Mouse (Mus musculus) stomach, postnatal 0 days (tissue): ENCODE data around the gene Car5a. TPM values are rescaled to one million over a fixed set of nuclear protein-coding genes. Genes with fewer than 3 reads are reported as not detected.
A peak's percentile ranks its signal among the peaks of the same experiment; 100 is the strongest.

ENCODE experiments used
- ATAC-seq: fragments of 200-750 bp; cut with Nextera tagmentation; 2 replicates; pipeline ENCODE4 v1.8.0; 2017; ENCODE audit not compliant: low FRiP score, low TSS enrichment
- DNase-seq: peaks from one replicate; pipeline ENCODE4 v3.0.0-alpha.2; 2016; ENCODE audit warnings: low spot score
- H3K27ac ChIP-seq: fragments of 300-500 bp; sonication (generic); replicated peaks from 2 replicates; pipeline ENCODE4 v1.5.1; 2014; ENCODE audit warnings: mild to moderate bottlenecking, control low read depth
- H3K27me3 ChIP-seq: fragments of 300-500 bp; sonication (generic); 2 replicates; pipeline ENCODE4 v1.6.1; 2014; ENCODE audit warnings: low read length; ENCODE audit not compliant: control insufficient read depth, insufficient read depth
- H3K36me3 ChIP-seq: fragments of 300-500 bp; sonication (generic); 2 replicates; pipeline ENCODE4 v1.6.1; 2014; ENCODE audit warnings: low read length, mixed read lengths; ENCODE audit not compliant: control insufficient read depth, insufficient read depth
- H3K4me1 ChIP-seq: fragments of 300-500 bp; sonication (generic); replicated peaks from 2 replicates; pipeline ENCODE4 v1.6.1; 2014; ENCODE audit warnings: antibody characterized with exemption; ENCODE audit not compliant: control insufficient read depth, insufficient read depth
- H3K4me2 ChIP-seq: fragments of 300-500 bp; sonication (generic); replicated peaks from 2 replicates; pipeline ENCODE4 v1.6.1; 2014; ENCODE audit warnings: low read depth, mild to moderate bottlenecking, control low read depth, moderate library complexity
- H3K4me3 ChIP-seq: fragments of 300-500 bp; sonication (generic); 2 replicates; pipeline ENCODE4 v1.5.1; 2014; ENCODE audit warnings: low read depth, low read length, control low read depth
- H3K9ac ChIP-seq: fragments of 300-500 bp; sonication (generic); 2 replicates; pipeline ENCODE4 v1.6.1; 2014; ENCODE audit warnings: mild to moderate bottlenecking, low read length, control low read depth, mixed read lengths
- H3K9me3 ChIP-seq: fragments of 300-500 bp; sonication (generic); 2 replicates; pipeline ENCODE4 v1.6.1; 2016; ENCODE audit warnings: low read length; ENCODE audit not compliant: control insufficient read depth
- CTCF ChIP-seq: IDR thresholded peaks from 2 replicates; pipeline ENCODE4 v1.5.1; 2016; ENCODE audit warnings: antibody characterized with exemption, low read depth, mild to moderate bottlenecking, moderate library complexity
- EP300 ChIP-seq: optimal IDR thresholded peaks from 2 replicates; pipeline ENCODE3; 2016; ENCODE audit warnings: antibody characterized with exemption
- WGBS: fragments of 180-500 bp; shearing (Covaris S2); extraction: QIAGEN DNeasy Blood & Tissue Kit; methylation state at CpG from one replicate; pipeline ENCODE4 v1.1.7; 2014; 5-methylcytosine and 5-hydroxymethylcytosine counted together
- polyA plus RNA-seq: library from polyadenylated mRNA; unstranded; fragments of >200 nt; fragmentation: Nextera tagmentation; extraction: Ambion mirVana; gene quantifications from 2 replicates; pipeline ENCODE4 v1.2.1, GENCODE M21; 2015

Gene Car5a
- polyA plus RNA-seq, 1 experiment from 2014 or later, result 0.30 TPM

DNA sequence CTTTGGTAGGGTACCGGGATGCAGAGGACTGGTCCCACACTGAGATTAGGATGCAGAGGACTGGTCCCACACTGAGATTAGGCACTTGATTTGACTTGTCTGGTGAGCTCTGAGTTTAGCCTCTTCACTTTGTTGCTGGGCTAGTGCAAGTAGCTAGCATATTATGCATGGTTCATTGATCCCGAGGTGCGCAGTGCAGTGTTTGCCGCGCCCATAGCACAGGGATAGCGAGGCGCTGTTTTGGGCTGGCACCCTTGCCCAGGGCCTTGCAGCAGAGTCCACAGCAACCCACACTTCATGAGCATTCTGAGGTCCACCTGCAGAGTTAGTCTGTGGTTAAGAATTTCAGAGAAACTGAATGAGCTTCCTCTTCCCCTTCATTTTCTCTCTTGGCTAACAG is 8.1 kb upstream of the Car5a start:
- TF ChIP-seq CTCF (no peak), EP300 (no peak)
- H3K4me1 ChIP-seq, result peaks cover 6% of the 10 kb centered on the region
- H3K27ac ChIP-seq, result no peak overlapping the region
- DNase-seq, result no peak
- H3K36me3 ChIP-seq, result no peaks in the 10 kb centered on the region
- H3K4me2 ChIP-seq, result no peak overlapping the region
- no peak overlapping the region; the same call in 1 of the 2 replicates for H3K9ac ChIP-seq
- H3K27me3 ChIP-seq, result no peaks in the 10 kb centered on the region
- no peaks in the 10 kb centered on the region for H3K9me3 ChIP-seq
- no peak overlapping the region for H3K4me3 ChIP-seq
- WGBS, result 77% methylated on average over 7 of the region's 7 CpGs
- ATAC-seq, result no peak

DNA sequence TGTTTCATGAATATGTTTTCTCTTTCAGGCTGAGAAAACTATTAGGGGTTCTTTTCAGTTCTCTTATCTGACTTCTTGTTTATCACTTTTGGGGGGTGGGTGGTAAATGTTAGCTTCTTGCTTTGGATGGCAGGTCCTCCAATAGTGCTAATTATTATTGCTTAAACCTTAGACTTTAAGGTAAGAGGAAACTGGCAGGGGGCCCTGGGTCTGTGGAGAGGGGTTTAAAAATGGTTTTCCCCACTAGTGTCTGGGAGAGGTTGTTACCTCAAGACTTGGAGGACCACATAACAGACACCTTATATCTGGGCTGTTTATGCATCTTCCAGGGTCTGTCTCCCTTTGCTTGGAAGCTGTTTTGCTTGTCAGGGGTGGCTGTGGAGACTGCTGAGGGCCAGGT is 7.4 kb upstream of the Car5a start:
- Histone ChIP-seq H3K9me3 (no peaks in the 10 kb centered on the region), H3K9ac (peak overlapping the region; percentile 23; the same call in 1 of the 2 replicates), H3K4me2 (no peak overlapping the region; the same call in 1 of the 2 replicates), H3K27me3 (no peaks in the 10 kb centered on the region), H3K27ac (no peak overlapping the region), H3K4me3 (0 out of 2 replicates have a peak overlapping the region, but pooled peaks have one; percentile 84), H3K4me1 (peaks cover 7% of the 10 kb centered on the region), H3K36me3 (no peaks in the 10 kb centered on the region)
- no peak for TF ChIP-seq CTCF
- no peak for TF ChIP-seq EP300
- DNase-seq (no peak), ATAC-seq (no peak)

DNA sequence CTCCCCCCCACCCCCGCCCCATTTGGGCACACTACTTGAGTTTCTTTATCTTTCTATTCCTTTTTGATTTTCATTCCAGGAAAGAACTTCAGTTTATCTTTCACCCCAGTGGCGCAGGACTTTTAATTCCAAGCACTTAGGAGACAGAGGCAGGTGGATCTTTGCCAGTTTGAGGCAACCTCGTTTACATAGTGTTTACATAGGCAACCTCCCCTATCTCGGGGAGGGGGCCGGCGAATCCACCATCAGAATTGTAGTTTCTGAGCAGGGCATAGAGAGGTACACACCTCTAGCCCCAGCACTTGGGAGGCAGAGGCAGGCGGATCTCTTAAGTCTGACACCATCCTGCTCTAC is 6.9 kb upstream of the Car5a start:
- Histone ChIP-seq H3K27ac (peak overlapping the region; percentile 99; the same call in 1 of the 2 replicates), H3K4me1 (peaks cover 8% of the 10 kb centered on the region)

DNA sequence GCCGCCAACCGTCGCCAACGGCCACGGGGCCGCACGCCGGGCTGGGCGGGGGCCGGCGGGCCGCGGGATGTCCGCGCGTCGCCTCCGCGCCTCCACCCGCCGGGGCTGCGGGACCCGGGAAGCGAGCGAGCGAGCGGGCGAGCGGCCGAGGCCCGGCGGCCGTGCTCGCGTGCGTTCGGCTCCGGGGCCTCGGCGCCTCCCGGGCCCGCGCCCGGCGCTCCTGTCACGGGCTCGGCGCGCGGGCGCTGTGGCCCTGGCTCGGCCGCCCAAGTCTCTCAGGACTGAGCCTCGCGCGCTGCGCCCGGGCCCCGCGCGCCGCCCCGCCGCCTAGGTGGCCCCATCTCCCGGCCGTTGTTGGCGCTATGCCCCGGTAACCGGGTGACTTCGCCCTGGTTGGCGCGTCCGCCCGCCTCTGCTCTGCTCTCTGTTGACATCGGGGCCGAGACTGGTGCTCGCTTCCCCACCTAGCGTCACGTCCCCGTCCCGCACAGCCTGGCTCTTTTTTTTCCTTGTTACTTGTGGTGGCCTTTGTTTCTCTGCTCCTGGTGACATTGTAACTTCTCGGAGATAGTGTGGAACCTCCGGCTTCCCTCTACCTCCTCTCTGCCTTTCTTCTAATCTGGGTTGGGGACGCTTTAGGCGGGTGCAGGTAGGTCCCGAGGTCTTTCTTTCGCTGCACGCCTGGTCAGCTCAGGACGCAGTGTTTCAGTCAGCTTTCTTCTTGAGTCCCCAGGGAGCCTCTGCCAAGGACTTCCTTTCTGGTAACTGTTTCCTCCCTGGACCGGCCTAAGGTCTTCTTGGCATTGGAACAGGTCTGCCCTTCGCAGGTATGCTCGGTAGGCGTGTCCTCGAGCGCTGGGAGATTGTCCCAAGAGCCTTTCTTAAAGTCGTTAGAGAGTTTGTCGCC is 6.3 kb upstream of the Car5a start:
- Histone ChIP-seq H3K4me3 (peak overlapping the region; percentile 84), H3K36me3 (no peaks in the 10 kb centered on the region), H3K4me2 (peak overlapping the region; percentile 75), H3K27me3 (no peaks in the 10 kb centered on the region), H3K9me3 (no peaks in the 10 kb centered on the region), H3K27ac (peak overlapping the region; percentile 99), H3K9ac (peak overlapping the region; percentile 99), H3K4me1 (peaks cover 8% of the 10 kb centered on the region)
- ATAC-seq (peak; percentile 4; the same call in 1 of the 2 replicates), DNase-seq (peak; percentile 82)
- WGBS, result under 1% methylated on average over 59 of the region's 97 CpGs
- peak; percentile 51 for TF ChIP-seq CTCF
- TF ChIP-seq EP300, result no peak

More for the DNA sequence above, 6.9 kb upstream of the Car5a start:
- Histone ChIP-seq H3K36me3 (no peaks in the 10 kb centered on the region), H3K4me2 (peak overlapping the region; percentile 75), H3K27me3 (no peaks in the 10 kb centered on the region), H3K9ac (peak overlapping the region; percentile 99), H3K4me3 (peak overlapping the region; percentile 84), H3K9me3 (no peaks in the 10 kb centered on the region)
- DNase-seq, result no peak
- TF ChIP-seq CTCF (no peak), EP300 (no peak)
- 14% methylated on average over 7 of the region's 7 CpGs for WGBS
- ATAC-seq, result no peak

DNA sequence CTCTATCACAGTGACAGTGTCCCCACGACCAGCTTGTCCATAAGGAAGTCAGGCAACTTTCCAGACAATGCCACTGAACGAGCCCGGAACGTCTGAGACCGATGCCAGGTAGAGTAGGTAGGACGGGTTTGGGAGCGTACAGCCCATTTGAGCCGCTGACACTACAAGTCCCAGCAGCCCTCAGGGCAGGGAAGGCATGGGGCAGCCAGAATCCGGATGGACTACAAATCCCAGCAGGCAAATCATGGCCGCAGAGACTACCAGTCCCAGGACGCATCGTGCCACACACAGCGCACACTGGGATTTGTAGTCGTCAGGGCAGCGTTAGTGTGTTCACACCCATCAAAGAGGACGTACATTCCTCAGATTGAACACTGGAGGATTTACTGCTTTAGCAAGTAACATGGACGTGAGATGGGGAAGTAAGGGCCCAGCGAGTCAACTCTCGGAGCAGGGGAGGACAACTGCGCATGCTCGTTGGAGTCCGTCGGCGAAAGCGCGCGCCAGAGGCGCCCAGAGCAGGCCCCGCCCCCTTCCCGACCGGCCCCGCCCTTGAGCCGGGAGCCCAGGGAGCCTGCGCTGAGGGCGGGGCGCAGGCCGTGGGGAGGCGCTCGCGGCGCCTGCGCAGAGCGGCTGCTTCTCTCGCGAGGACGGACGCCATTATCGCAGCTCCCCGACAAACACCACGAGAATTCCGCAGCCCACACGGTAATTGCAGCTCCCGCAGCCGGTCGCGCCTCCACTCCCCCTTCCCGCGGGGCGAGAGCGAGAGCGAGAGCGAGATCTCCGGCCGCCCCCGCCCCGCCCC is 5.4 kb upstream of the Car5a start:
- TF ChIP-seq CTCF, result peak; percentile 1; the same call in 1 of the 2 replicates
- peak; percentile 95 for TF ChIP-seq EP300
- under 1% methylated on average over 51 of the region's 66 CpGs for WGBS
- Histone ChIP-seq H3K9ac (peak overlapping the region; percentile 99), H3K27ac (peak overlapping the region; percentile 99), H3K9me3 (no peaks in the 10 kb centered on the region), H3K4me2 (peak overlapping the region; percentile 75), H3K36me3 (no peaks in the 10 kb centered on the region), H3K27me3 (no peaks in the 10 kb centered on the region), H3K4me1 (peaks cover 8% of the 10 kb centered on the region), H3K4me3 (peak overlapping the region; percentile 84)
- DNase-seq (peak; percentile 99), ATAC-seq (peak; percentile 94)
